Mouse (Mus musculus) forebrain, embryonic 16.5 days (tissue): ENCODE data around the gene Sirt7. TPM values are rescaled to one million over a fixed set of nuclear protein-coding genes. Genes with fewer than 3 reads are reported as not detected.
A peak's percentile ranks its signal among the peaks of the same experiment; 100 is the strongest.

Experiments
- ATAC-seq: fragments of 200-750 bp; cut with Nextera tagmentation; 2 replicates; pipeline ENCODE4 v1.8.0; 2017; ENCODE audit warnings: mild to moderate bottlenecking, moderate library complexity
- H3K27ac ChIP-seq: fragments of 300-500 bp; sonication (generic); 2 replicates; pipeline ENCODE4 v1.5.1; 2014; ENCODE audit warnings: low read length, control low read depth
- H3K27me3 ChIP-seq: fragments of 300-500 bp; sonication (generic); replicated peaks from 2 replicates; pipeline ENCODE4 v1.6.1; 2014; ENCODE audit warnings: low read length; ENCODE audit not compliant: control insufficient read depth, insufficient read depth
- H3K36me3 ChIP-seq: fragments of 300-500 bp; sonication (generic); 2 replicates; pipeline ENCODE4 v1.6.1; 2014; ENCODE audit not compliant: control insufficient read depth, insufficient read depth
- H3K4me1 ChIP-seq: fragments of 300-500 bp; sonication (generic); replicated peaks from 2 replicates; pipeline ENCODE4 v1.6.1; 2014; ENCODE audit warnings: low read length; ENCODE audit not compliant: control insufficient read depth, insufficient read depth
- H3K4me2 ChIP-seq: fragments of 300-500 bp; sonication (generic); 2 replicates; pipeline ENCODE4 v1.6.1; 2014; ENCODE audit warnings: mild to moderate bottlenecking, low read length, control low read depth
- H3K4me3 ChIP-seq: fragments of 300-500 bp; sonication (generic); replicated peaks from 2 replicates; pipeline ENCODE4 v1.5.1; 2014; ENCODE audit warnings: mild to moderate bottlenecking, low read length, control low read depth
- H3K9ac ChIP-seq: fragments of 300-500 bp; sonication (generic); replicated peaks from 2 replicates; pipeline ENCODE4 v1.6.1; 2014; ENCODE audit warnings: low read depth, low read length, control low read depth
- H3K9me3 ChIP-seq: fragments of 300-500 bp; sonication (generic); 2 replicates; pipeline ENCODE4 v1.6.1; 2016; ENCODE audit warnings: low read length; ENCODE audit not compliant: control insufficient read depth
- WGBS: fragments of 180-500 bp; shearing (Covaris S2); extraction: QIAGEN DNeasy Blood & Tissue Kit; methylation state at CpG from one replicate; pipeline ENCODE4 v1.1.7; 2014; 5-methylcytosine and 5-hydroxymethylcytosine counted together
- polyA plus RNA-seq: library from polyadenylated mRNA; unstranded; fragments of >200 nt; fragmentation: Nextera tagmentation; extraction: Ambion mirVana; gene quantifications from 2 replicates; pipeline ENCODE4 v1.2.1, GENCODE M21; 2015

Gene Sirt7
- polyA plus RNA-seq, 1 experiment from 2014 or later = 50.2 TPM

DNA sequence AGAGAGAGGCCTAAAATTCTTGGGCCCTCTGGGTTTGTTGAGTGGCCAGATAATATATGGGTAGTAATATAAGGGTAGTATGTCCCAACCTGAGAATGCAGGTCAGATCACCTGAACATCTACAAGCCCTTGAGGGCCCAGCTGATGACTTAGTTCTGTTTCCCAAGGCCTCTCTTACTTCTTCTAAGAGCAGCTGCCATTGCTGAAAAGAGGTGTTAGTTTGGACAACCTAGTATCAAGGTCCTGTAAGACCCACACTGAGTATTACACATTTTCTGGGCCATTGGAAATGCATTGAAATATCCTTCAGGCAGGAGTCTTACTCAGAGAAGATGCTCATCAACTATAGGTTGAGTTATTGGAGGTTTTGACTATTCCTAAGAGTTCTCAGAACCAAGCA is 49.1 kb downstream of the Sirt7 start:
- no peak for ATAC-seq
- Histone ChIP-seq H3K27me3 (no peaks in the 10 kb centered on the region), H3K9me3 (no peaks in the 10 kb centered on the region), H3K4me2 (no peak overlapping the region), H3K4me1 (peaks cover 31% of the 10 kb centered on the region), H3K27ac (no peak overlapping the region), H3K9ac (no peak overlapping the region), H3K36me3 (peaks cover 15% of the 10 kb centered on the region; the same call in 1 of the 2 replicates), H3K4me3 (no peak overlapping the region)

DNA sequence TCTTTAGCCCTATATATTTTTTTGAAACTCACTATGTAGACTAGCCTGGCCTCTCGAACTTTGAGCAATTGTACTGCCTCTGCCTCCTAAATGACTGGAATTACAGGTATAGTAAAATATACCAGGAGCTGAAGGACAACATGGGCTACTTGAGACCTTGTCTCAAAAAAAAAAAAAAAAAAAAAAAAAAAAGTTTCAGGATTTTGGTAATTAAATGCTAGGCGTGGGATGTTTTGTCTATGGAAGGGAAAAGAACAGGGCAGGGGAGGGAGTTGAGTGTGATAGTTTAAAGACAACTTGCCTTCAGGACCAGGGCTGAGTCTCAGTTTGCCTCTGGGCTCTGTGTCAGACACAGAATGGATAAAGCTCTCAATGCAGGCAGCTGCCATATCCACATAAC is 50.0 kb downstream of the Sirt7 start:
- peaks cover 19% of the 10 kb centered on the region; the same call in 1 of the 2 replicates for H3K36me3 ChIP-seq
- no peak overlapping the region for H3K27ac ChIP-seq
- no peaks in the 10 kb centered on the region for H3K27me3 ChIP-seq
- no peak overlapping the region for H3K9ac ChIP-seq
- H3K4me3 ChIP-seq = no peak overlapping the region
- H3K9me3 ChIP-seq = no peaks in the 10 kb centered on the region
- peaks cover 27% of the 10 kb centered on the region for H3K4me1 ChIP-seq
- H3K4me2 ChIP-seq = no peak overlapping the region
- no peak for ATAC-seq
- WGBS = 79% methylated on average over 2 of the region's 2 CpGs

DNA sequence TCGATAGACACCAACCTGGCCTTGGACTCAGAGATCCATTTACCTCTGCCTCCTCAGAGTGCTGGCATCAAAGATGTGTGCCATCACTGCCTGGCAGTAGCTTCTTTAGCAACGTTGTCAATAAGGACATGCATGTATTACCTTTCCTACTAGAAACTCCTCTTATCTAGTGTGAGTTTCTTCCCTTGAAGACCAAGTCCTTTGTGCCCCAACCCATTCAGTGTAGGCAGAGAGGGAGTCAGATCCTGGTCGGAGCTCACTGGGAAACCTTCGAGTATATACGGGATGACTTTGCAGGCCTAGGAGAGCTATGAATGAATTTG is 50.8 kb downstream of the Sirt7 start:
- ATAC-seq = no peak
- no peaks in the 10 kb centered on the region for H3K27me3 ChIP-seq
- H3K9me3 ChIP-seq = no peaks in the 10 kb centered on the region
- H3K4me1 ChIP-seq = peaks cover 19% of the 10 kb centered on the region
- H3K9ac ChIP-seq = peak overlapping the region; percentile 15; the same call in 1 of the 2 replicates
- no peak overlapping the region for H3K27ac ChIP-seq
- WGBS = 38% methylated on average over 5 of the region's 5 CpGs
- peak overlapping the region; percentile 82 for H3K4me2 ChIP-seq
- peaks cover 16% of the 10 kb centered on the region; the same call in 1 of the 2 replicates for H3K36me3 ChIP-seq
- no peak overlapping the region; the same call in 1 of the 2 replicates for H3K4me3 ChIP-seq

DNA sequence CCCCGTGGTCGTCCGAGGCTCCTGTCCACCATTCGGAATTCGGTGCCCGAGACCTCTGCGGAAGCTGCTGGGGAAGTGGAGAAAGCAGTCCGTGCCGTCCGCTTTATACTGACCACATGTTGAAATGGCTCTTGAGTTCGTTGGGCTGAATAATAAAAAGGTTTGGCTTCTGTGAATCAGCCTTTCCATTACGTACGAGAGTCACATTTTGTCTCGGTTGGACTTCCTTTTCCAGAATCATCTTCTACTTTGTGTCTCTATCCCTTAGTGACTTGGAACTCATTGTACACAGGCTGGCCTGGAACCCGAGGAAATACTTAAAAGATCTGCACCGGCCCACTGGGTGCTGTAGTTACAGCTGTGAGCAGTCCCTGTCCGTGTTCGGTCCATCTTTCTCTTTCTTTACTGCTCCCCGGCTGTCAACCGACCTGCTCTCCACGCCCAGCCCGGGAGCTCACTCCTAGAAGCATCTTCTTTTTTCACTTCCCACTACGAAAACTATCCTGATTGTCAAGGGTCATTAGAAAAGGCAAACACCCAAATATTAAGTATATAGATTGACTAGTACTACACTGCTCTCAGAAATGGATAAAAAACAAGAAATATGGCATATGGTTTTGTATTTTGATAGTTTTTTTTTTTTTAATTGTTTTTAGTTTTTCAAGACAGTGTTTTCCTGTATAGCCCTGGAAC is 51.3 kb downstream of the Sirt7 start:
- Histone ChIP-seq H3K9me3 (no peaks in the 10 kb centered on the region), H3K27ac (peak overlapping the region; percentile 91), H3K27me3 (no peaks in the 10 kb centered on the region), H3K4me1 (peaks cover 19% of the 10 kb centered on the region), H3K36me3 (peaks cover 12% of the 10 kb centered on the region; the same call in 1 of the 2 replicates), H3K4me2 (peak overlapping the region; percentile 82), H3K9ac (peak overlapping the region; percentile 80), H3K4me3 (peak overlapping the region; percentile 97)
- WGBS = under 1% methylated on average over 23 of the region's 23 CpGs
- no peak for ATAC-seq

DNA sequence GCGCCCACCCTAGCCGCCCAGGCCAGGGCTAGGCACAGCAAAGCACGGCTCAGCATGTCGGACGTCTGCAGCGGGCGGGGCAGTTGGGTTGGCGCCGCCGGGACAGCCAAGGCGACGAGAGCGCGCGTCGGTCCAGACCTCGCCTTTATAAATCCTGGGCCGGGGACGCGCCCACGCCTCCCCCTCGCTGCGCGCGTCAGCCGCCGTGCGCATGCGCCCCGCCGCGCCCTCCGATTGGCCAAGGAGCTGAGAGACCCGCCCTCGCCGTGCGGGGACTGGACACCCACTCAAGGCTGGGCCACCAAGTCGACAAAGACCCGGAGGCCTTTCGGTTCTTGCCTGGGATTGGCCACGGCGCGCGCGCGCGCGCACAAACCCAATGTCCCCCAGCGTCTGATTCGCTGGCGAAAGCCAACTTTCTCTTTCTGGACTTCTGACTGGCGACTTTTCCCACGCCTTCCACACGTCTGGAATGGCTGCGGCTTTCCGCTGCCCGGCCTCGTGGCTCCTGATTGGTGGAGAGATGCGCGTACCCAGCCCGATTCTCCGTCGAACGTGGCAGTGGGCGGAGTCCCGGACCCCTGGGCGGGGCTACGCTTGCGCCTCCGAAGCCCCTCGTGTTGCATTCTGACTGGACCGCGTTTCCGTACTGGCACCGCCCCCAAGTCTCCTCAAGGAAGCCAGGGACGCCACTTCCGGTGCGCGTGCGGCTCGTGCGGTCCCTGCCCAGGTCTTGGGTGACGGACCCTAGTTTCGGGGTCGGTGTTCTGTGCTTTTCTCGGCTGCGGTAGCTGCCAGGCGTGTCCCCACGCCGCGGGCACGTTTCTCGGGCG is 52.1 kb downstream of the Sirt7 start, which contains the start of gene P4hb:
TSS of gene P4hb (minus strand) at position 502 of the 833 bp plus-strand sequence.
- ATAC-seq = peak; percentile 96
- H3K27me3 ChIP-seq = no peaks in the 10 kb centered on the region
- WGBS = under 1% methylated on average over 88 of the region's 94 CpGs
- peak within 1 kb of the TSS; percentile 91 for H3K27ac ChIP-seq
- peak within 1 kb of the TSS; percentile 97 for H3K4me3 ChIP-seq
- H3K4me2 ChIP-seq = peak within 1 kb of the TSS; percentile 82
- H3K36me3 ChIP-seq = peaks cover 14% of the 10 kb centered on the region; the same call in 1 of the 2 replicates
- H3K9me3 ChIP-seq = no peaks in the 10 kb centered on the region
- H3K9ac ChIP-seq = peak within 1 kb of the TSS; percentile 90
- H3K4me1 ChIP-seq = peaks cover 19% of the 10 kb centered on the region

DNA sequence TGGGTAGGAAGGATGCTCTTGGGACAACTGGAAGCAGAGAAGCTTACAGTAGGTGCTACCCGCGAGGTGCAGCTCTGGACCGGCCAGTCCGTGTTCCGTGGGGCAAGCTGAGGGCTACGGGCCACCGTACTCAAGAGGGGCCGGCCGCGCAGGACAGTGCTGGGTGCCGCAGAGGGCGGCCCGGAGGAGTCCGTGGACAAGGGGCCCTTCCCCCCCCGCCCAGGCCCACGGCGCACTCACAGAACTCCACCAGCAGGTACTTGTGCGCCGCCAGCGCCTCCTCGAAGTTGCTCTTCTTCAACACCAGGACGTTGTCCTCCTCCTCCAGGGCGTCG is 52.7 kb downstream of the Sirt7 start:
- Histone ChIP-seq H3K4me3 (peak overlapping the region; percentile 97), H3K4me2 (peak overlapping the region; percentile 68), H3K36me3 (peaks cover 13% of the 10 kb centered on the region; the same call in 1 of the 2 replicates), H3K27ac (peak overlapping the region; percentile 84), H3K4me1 (peaks cover 19% of the 10 kb centered on the region), H3K9ac (peak overlapping the region; percentile 90), H3K27me3 (no peaks in the 10 kb centered on the region), H3K9me3 (no peaks in the 10 kb centered on the region)
- ATAC-seq = peak; percentile 22; the same call in 1 of the 2 replicates
- 0% methylated on average over 21 of the region's 24 CpGs for WGBS

DNA sequence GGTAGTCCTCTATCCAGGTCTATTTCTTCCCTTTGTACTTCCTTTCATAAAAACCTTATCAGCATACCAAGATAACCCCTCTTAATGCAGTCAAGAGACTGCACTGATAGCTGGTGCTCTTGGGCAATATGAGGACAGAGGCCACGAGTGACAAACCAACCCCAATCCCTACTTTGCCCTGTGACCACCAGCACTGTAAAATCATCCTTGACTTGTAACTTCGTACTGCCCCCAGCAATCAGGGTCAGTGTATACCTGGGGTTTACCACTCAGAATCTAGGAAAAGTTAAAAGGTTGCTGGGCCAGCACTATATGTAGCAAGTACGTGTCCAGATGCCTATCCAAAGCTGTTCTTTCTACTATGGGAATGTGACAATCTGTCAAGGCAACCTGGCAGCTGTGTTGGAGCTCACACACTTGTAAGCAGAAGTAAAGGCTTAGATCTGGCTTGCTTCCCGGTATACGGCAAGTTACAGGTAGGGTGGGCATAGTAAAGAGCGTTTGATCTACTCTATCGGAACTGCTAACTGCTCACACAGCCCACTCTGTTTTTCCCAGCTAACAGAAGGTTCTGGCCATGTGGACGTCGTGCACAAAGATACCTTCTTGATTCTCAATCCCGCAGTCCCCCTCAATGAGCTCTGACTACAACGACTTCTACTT is 53.2 kb downstream of the Sirt7 start:
- H3K4me3 ChIP-seq = peak overlapping the region; percentile 97
- peak overlapping the region; percentile 84; the same call in 1 of the 2 replicates for H3K27ac ChIP-seq
- ATAC-seq = no peak
- no peaks in the 10 kb centered on the region for H3K27me3 ChIP-seq
- 14% methylated on average over 11 of the region's 11 CpGs for WGBS
- no peaks in the 10 kb centered on the region for H3K9me3 ChIP-seq
- peak overlapping the region; percentile 90 for H3K9ac ChIP-seq
- H3K36me3 ChIP-seq = peaks cover 15% of the 10 kb centered on the region; the same call in 1 of the 2 replicates
- peak overlapping the region; percentile 68 for H3K4me2 ChIP-seq
- peaks cover 19% of the 10 kb centered on the region for H3K4me1 ChIP-seq

DNA sequence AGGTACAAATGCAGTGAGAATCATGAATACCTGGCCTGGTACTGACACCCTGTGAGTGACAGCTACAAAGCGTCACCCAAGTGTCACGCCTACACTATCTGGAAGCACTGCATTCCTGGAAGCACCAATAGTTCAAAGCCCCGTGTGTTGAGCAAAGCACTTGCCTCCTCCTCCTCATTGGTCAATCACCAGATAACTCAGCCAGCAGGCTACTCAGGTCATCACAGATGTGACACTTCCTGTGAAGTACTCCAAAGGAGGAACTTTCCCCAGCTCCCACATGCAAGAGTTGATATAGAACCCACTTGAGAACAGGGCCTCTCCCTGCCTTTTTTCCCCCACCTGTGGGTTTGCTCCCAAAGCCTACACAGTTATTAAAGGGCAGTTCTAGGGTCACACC is 53.9 kb downstream of the Sirt7 start:
- H3K4me2 ChIP-seq = peak overlapping the region; percentile 68
- no peak overlapping the region for H3K9ac ChIP-seq
- H3K9me3 ChIP-seq = no peaks in the 10 kb centered on the region
- peaks cover 19% of the 10 kb centered on the region for H3K4me1 ChIP-seq
- 88% methylated on average over 3 of the region's 3 CpGs for WGBS
- ATAC-seq = no peak
- H3K27me3 ChIP-seq = no peaks in the 10 kb centered on the region
- no peak overlapping the region for H3K27ac ChIP-seq
- no peak overlapping the region for H3K4me3 ChIP-seq
- H3K36me3 ChIP-seq = peaks cover 15% of the 10 kb centered on the region; the same call in 1 of the 2 replicates
